Mouse (Mus musculus) lung, postnatal 36 days (tissue): Measurements from ENCODE around the gene Tshz2.

Source experiments
- DNase-seq: peaks from one replicate; pipeline ENCODE4 v3.0.0; 2022; ENCODE audit warnings: mixed read lengths

The Tshz2 gene

DNA sequence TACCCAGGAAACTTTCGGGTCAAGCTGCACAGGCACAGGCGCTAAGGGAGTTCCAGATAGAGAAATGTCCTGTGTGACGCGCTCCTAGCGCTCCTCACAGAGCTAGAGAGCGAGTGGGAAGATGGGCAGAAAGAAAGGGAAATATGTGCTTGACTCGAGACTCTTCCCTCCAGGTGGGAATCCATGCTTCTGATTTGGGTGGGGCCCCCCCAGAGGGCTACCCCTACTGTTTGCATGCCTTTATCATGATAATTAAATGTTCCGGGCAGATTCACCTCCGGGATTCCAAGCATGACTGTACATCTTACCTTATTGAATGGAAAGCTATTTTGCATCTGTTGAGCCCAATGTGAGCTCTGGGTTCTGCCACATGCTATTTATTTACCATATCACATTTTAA lies 255.1 kb downstream of the Tshz2 start:
- DNase-seq: no peak

DNA sequence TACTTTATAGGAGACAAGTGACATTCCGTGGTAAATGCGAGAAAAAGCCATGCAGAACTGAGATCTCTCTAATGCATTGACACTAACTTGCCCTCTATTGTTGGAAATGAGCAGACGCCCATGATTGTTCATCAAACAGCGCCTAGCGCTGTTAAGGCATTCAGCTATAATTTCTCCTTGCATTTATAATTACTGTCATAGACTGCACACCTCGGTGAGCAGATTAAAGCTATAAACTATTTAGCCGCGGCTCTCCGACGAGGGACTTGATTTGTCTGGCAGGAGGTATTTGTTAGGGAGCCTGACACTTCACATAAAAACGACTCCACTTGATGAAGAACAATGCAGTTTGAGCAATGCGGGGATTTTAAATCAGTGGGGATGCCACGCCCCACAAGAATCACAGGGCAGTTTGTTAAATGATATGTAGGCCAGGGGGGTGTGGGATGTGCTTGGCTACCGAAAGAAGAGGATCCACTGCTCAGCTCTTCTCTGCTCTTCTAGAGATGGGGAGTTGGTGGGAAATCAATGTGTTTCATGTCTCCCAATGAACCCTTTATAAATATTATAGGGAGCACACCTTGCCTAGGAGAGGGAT lies 259.7 kb downstream of the Tshz2 start:
- DNase-seq: no peak

- DNase-seq: no peak
These were observed 270.1 kb downstream of the Tshz2 start for GRCm38 (mm10) chr2:169902896-169903295.

DNA sequence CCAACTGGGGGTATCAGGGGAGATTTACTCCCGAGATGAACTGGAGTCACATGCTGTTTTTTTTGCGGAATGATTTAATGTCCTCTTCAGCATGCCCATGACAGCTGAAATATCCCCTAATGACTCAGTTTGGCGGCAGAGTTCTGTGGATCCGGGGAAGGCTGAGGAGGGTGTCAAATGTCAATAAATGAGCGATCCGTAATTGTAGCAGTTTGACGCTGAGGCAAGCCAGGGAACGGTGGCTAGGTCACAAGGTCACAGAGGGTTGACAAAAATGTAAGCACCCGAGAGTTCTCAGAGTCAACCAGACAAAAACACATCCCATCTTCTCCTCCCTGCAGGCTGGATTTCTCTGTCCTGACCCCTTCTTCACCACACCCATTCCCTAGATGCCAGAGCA lies 273.6 kb downstream of the Tshz2 start:
- DNase-seq: no peak

GRCm38 (mm10) chr2:169907979-169908378 lies 275.2 kb downstream of the Tshz2 start:
- no peak for DNase-seq

GRCm38 (mm10) chr2:169910606-169911005 lies 277.8 kb downstream of the Tshz2 start:
- DNase-seq: no peak

GRCm38 (mm10) chr2:169912826-169913225 lies 280.0 kb downstream of the Tshz2 start:
- DNase-seq: no peak

DNA sequence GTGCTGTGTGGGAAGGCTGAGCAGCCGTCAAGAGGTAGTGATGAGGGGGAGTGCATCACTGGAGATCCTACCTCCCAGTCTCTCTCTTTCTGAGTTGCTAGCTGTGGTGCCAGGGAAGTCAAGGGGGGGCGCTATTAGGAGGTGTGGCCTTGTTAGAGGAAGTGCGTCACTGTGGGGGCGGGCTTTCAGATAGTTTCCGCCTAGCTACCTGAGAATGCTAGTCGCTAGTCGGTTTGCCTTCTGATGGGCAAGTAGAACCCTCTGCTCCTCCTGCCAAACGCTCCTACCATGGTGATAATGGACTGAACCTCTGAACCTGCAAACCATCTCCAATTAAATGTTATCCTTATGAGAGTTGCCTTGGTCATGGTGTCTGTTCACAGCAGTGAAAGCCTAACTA lies 282.1 kb downstream of the Tshz2 start:
- DNase-seq: peak; percentile 64

DNA sequence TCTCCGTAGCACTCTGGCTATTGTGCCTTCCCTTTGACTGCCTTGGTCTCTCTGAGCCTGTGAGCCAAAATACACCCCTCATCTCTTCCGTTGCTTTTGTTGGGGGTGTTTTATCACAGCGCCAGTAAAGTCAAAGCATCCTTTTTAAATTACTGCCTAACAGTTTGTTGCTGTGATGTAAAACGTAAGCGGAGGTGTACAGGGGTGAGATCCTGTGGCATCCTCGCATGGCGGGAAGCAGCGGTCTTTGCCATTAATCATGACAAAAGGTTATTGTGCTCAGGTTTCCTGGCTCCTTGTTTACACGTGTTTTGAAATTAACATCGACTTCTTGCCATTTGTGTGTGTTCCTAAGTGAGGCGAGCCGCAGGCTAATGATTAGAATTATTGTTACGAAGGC lies 282.5 kb downstream of the Tshz2 start:
- no peak for DNase-seq

GRCm38 (mm10) chr2:169919111-169919695 lies 286.4 kb downstream of the Tshz2 start:
- no peak for DNase-seq

- DNase-seq: no peak
These were observed 291.5 kb downstream of the Tshz2 start for GRCm38 (mm10) chr2:169924177-169924810.

GRCm38 (mm10) chr2:169925466-169925865 lies 292.7 kb downstream of the Tshz2 start:
- DNase-seq: no peak

GRCm38 (mm10) chr2:169926016-169926415 lies 293.2 kb downstream of the Tshz2 start:
- no peak for DNase-seq

DNA sequence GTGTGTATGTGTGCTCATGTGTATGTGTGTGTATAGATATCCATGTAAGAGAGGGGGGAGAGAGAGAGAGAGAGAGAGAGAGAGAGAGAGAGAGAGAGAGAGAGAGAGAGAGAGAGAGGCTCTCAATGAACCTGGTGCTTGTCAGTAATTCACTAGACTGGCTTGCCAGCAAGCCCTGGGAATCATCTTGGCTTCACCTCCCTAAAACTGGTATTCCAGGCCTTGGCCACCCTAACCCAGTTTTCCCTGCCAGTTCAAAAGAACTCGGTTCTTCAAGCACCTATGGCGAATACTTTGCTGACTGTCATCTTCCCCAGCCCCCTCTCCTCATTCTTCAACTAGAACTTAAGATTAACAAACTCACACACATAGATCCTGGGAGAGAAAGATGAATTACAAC lies 294.6 kb downstream of the Tshz2 start:
- no peak for DNase-seq

DNA sequence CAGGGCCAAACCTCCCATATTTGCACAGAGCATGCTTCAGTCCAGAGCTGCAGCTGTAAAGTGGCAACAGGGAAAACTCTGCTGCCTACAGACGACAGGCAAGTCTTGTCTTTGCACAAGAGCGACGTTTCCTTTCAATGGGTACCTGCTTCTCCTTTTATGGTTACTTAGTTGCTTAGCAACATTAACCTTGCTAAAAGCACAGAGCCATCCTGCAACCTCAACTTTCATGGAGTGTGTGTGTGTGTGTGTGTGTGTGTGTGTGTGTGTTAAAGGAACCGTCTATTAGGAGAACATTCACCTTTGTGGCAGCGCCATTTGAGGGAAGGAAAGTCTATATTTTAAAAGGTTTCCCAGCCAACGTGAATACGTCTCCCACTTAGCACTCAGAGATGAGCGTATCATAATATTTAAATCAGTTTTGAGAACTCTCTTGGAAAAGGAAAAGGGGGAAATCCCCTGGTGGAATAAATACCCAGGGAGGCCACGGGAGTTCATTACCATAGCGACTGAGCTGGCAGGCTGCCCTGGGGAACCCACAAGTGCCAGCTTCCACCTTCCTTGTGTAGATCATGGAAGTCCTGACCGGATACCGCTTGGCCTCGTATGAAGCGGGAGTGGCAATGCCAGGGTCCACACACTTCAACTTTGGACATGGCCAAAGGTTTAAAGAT lies 295.8 kb downstream of the Tshz2 start:
- peak; percentile 88 for DNase-seq

- peak; percentile 77 for DNase-seq
These were observed 297.0 kb downstream of the Tshz2 start for GRCm38 (mm10) chr2:169929540-169930497.

- no peak for DNase-seq
These were observed 302.8 kb downstream of the Tshz2 start for GRCm38 (mm10) chr2:169935642-169936041.

DNA sequence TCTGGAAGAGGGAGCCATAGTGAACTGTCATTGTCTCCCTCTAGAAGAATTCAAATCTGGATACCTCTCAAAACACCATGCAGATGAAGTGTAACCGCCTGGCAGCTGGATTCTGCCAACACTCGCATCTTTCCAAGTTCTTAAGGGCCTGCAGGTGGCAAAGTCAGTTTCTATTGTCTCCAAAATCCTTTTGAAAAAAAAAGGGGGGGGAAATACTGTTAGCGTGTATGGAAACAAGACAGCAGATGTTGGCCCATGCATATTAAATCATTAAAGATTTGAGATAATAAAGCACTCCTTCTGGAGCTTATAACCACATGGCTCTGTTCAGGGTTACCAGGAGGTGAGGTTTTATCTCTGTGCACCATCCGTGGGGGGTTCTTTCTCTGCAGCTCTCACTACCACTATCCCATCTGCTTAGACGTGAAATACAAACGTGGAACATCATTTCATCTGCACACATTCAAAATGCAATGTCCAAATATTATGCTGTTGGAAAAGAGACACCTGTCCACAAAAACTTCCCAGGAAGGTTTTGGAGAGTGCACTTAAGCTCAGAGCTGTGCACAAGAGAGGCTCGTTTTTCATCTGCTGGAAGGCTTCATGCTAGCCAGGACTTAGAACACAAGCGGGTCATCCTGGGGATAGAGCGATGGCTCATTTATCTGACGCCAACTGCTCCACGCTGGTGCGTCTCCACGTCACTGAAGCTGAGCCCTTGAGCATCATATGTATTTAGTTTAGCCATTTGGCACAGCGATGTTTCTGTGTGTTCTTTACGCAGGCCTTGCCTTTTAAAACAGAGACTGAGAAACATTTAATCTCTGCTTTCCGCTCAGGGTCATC lies 307.7 kb downstream of the Tshz2 start:
- DNase-seq: no peak

DNA sequence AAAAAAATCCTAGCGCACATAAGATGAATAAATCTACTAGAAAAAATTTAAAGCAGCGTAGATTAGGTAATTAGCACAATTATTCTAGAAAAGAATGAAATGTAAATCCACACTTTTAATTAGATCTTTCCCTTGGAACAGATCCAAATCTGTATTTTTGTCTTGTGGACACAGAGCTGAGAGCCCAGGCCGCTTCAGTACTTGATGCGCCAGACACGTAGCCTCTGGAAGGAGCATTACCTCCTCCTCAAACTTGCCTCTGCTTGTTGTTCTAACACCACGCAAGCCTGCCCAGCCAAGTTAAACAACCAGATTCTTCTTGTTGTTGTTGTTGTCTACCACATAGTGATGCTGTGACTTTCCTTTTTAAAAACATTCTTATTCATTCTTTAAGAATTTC lies 310.9 kb downstream of the Tshz2 start:
- DNase-seq: no peak

- no peak for DNase-seq
These were observed 315.3 kb downstream of the Tshz2 start for GRCm38 (mm10) chr2:169948139-169948538.

DNA sequence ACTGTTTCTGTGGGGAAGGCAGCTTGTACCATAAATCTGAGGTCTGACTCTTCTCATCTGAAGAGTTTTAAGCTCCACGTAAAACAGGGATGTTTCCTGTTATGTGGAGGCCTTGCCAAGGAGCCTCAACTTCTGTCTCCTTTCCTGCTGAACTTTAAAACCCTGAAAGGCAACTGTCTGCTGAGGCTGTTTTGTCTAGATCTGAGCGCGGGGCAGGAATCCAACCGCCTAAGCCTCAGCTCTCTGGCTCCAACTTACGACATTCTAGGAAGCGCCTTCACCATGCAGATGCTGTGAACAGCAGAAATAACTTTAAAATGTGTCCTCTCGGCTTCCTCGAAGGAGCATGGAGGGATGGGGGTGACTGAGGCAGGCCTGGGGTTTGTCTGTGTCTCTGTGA lies 318.2 kb downstream of the Tshz2 start:
- no peak for DNase-seq

- DNase-seq: peak; percentile 59
These were observed 320.2 kb downstream of the Tshz2 start for GRCm38 (mm10) chr2:169952981-169953380.
